Mouse (Mus musculus) G1E (cell line): ENCODE data around the gene Pla2g3.

Experiments
- CTCF ChIP-seq: IDR thresholded peaks from 2 replicates; pipeline ENCODE4 v1.5.1; 2012; ENCODE audit warnings: low read depth, low read length, inconsistent platforms, mixed read lengths
- GATA1 ChIP-seq: IDR thresholded peaks from 2 replicates; pipeline ENCODE4 v1.6.1; 2012; ENCODE audit warnings: borderline replicate concordance, low read length, inconsistent platforms, mixed read lengths
- POLR2AphosphoS5 ChIP-seq: IDR thresholded peaks from 2 replicates; pipeline ENCODE4 v1.6.1; 2012; ENCODE audit warnings: low read depth, low read length, inconsistent platforms; ENCODE audit not compliant: insufficient replicate concordance

DNA sequence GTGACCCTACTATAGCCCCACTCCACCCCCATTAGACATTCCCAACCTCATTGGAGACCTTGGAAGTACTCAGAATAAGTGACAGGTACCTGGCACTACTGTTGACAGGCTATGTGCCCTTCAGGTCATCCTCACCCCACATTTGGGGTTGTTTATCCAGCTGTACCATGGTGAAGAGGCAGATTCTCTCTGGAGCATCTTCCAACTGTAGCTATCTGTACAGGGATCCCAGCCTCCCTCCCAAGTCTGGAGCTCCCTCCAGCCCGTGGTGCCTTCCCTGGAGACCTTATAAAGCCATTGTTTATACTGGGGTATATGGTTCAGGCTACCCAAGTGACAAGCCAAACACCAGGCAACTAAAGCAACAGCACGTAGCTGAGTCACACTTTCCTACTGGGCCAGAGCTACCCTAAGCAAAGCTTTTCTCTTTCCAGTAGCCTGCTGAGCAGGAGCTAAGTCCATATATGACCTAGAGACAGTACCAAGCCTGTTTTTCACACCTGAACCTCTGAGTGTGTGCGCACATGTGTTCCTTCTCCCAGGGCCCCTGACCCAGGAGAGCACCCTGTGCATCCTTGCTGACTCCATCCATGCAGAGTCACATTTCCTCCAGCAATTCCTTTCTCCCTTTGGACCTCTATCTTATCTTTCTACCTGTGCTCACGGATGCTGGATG is 31.1 kb downstream of the Pla2g3 start:
- TF ChIP-seq CTCF (no peak), POLR2AphosphoS5 (no peak), GATA1 (no peak)
